Mouse (Mus musculus) left cerebral cortex, adult 11 months (tissue): ENCODE data around the gene Atp2a3.

Experiments used
- DNase-seq: peaks from one replicate; pipeline ENCODE4 v3.0.0; 2022; ENCODE audit warnings: low spot score

Gene Atp2a3

GRCm38 (mm10) chr11:72954216-72954615 is 6.8 kb upstream of the Atp2a3 start:
- DNase-seq: no peak

- no peak for DNase-seq
Observed at GRCm38 (mm10) chr11:72955339-72955974, 5.5 kb upstream of the Atp2a3 start.

- DNase-seq: no peak
Observed at GRCm38 (mm10) chr11:72957318-72957717, 3.7 kb upstream of the Atp2a3 start.

- no peak for DNase-seq
Observed at GRCm38 (mm10) chr11:72959924-72960679, 867 bp upstream of the Atp2a3 start.

- DNase-seq: no peak
Observed at GRCm38 (mm10) chr11:72960723-72961071, 272 bp upstream of the Atp2a3 start.

- DNase-seq: no peak
Observed at GRCm38 (mm10) chr11:72962378-72962777, 1.4 kb downstream of the Atp2a3 start.

- no peak for DNase-seq
Observed at GRCm38 (mm10) chr11:72963058-72963788, 2.3 kb downstream of the Atp2a3 start.

- no peak for DNase-seq
Observed at GRCm38 (mm10) chr11:72963789-72964294, 2.9 kb downstream of the Atp2a3 start.

- no peak for DNase-seq
Observed at GRCm38 (mm10) chr11:72974995-72975503, 14.1 kb downstream of the Atp2a3 start.

GRCm38 (mm10) chr11:72982516-72982915 is 21.5 kb downstream of the Atp2a3 start:
- DNase-seq: no peak

- DNase-seq: no peak
Observed at GRCm38 (mm10) chr11:72983283-72983682, 22.3 kb downstream of the Atp2a3 start.

GRCm38 (mm10) chr11:72986745-72987144 is 25.8 kb downstream of the Atp2a3 start:
- no peak for DNase-seq

GRCm38 (mm10) chr11:72987234-72987633 is 26.3 kb downstream of the Atp2a3 start:
- DNase-seq: no peak

GRCm38 (mm10) chr11:72987807-72988206 is 26.8 kb downstream of the Atp2a3 start:
- no peak for DNase-seq

- no peak for DNase-seq
Observed at GRCm38 (mm10) chr11:72989044-72989443, 28.1 kb downstream of the Atp2a3 start.

GRCm38 (mm10) chr11:72990688-72991087 is 29.7 kb downstream of the Atp2a3 start:
- no peak for DNase-seq

GRCm38 (mm10) chr11:72991961-72992360 is 31.0 kb downstream of the Atp2a3 start:
- no peak for DNase-seq

GRCm38 (mm10) chr11:72996346-72996745 is 35.4 kb downstream of the Atp2a3 start:
- DNase-seq: no peak

- DNase-seq: no peak
Observed at GRCm38 (mm10) chr11:72996781-72997180, 35.8 kb downstream of the Atp2a3 start.

- DNase-seq: no peak
Observed at GRCm38 (mm10) chr11:72997529-72998326, 36.8 kb downstream of the Atp2a3 start.

GRCm38 (mm10) chr11:72998771-72999170 is 37.8 kb downstream of the Atp2a3 start, which contains the start of gene P2rx1:
P2rx1 (plus strand) TSS chr11:72999103.
- DNase-seq: no peak

- DNase-seq: no peak
Observed at GRCm38 (mm10) chr11:73001029-73001428, 40.1 kb downstream of the Atp2a3 start.
